Mouse (Mus musculus) kidney, adult 18-20 months (tissue): ENCODE results near the gene Aco2.

Experiments
- DNase-seq: peaks from one replicate; pipeline ENCODE4 v3.0.0; 2021

Aco2 gene

DNA sequence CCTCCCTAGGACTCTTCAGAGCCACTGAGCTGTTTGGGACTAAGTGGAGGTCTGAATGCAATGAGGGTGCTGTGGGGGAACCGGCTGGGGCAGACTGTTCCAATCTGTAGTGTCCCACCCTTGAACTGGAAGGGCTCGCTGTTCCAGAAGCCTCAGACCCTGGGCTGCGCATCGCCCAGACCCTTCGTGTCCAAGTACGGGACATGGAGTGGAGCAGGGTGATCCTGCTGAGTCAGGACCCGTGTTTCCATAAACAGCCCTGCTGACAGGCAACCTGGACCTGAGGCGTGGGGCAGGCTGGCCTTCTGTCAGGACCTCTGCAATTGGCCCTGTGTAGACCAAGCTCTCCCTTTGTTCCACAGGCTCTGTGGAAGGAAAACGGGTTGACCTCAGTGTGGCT, 25.4 kb upstream of the Aco2 start:
- no peak for DNase-seq

DNA sequence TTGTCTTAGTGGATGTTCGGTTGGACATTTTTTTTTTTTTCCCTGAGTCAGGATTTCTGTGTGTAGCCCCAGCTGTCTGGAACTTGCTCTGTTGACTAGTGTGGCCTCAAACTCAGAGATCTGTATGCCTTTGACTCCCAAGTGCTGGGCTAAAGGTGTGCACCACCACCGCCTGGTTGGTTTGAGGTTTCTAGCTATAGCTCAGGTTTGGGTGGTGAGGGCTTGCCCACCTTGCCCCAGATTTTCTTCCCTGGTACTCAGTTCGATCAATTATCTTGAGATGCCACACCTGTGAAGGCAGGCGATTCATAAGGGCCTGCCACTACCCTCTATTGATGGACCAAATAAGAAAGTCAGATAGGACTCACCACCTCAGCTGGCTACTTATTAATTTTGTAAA, 24.9 kb upstream of the Aco2 start:
- no peak for DNase-seq

DNA sequence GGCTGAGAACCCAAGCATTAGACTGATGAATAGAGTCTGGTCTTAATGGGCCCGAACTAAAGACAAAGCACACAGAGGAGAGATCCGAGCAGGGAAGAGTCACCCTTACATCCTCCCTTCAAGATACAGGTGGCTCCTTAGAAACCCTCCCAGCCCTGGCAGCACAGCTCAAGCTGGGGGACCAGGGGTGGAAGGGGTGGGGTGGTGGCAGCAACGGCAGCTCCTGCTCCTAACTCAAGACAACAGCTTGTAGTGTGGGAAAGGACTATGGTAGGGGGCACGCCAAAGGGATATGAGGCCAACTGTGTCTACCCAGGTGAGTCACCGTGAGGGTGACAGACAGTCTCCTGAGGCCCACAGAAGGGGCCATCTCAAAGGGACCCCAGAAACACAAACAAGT, 24.2 kb upstream of the Aco2 start:
- DNase-seq, result no peak

DNA sequence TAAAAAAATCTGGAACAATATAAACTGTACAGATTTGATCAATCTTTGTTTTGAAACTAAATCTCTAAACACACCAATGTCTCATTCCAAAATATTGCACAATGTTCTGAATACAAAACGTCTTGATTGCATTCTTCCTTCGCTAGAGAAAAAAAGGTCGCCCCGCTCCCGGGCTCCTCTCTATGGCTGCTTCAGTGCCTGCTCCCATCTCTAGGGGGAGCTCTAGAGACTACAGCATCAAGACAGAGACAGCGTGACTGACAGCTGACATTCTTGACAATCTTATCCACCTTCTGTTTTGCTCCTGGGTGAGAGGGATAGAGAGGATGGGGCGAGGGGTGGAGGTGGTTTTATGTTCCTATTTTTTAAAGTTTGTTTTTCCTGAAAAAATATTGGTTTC, 23.8 kb upstream of the Aco2 start:
- DNase-seq, result peak; percentile 69

DNA sequence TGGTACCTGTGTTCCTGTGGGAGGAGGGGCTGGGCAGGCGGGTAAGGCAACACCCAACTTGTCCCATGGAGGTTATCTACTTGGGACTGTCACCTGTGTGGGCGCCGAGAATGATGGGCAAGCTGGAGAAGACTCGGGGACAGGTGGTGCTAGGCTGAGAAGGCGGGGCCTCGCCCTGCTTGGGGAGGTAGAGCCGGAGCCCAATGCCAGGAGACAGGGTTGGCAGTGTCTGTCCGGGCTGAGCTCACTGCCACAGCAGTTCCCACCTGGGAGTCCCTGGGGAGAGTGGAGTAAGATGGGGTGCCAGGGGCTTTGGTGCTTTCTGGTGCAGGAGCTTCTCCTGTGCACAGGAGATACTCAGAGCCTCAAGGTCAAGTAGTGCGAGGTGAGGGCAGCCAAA, 23.0 kb upstream of the Aco2 start:
- DNase-seq, result no peak

DNA sequence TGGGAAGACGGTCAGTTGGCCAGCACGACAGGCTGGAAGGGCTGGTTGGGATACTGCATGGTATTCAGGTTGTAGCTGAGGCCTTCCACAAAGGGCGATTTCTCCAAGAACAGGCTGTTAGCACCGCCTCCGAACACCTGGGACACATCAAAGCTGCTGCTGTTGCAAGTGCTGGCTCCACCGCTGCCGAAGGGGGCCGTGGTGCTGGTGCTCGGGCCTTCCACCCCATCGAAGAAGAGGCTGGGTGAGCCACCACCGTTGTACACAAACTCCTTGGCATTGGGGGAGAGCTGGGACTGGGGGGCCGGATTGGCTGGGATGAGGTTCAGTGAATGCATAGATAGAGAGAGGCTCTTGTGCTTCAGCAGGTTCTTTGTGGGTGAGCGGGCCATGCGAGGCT, 21.4 kb upstream of the Aco2 start:
- DNase-seq, result no peak

DNA sequence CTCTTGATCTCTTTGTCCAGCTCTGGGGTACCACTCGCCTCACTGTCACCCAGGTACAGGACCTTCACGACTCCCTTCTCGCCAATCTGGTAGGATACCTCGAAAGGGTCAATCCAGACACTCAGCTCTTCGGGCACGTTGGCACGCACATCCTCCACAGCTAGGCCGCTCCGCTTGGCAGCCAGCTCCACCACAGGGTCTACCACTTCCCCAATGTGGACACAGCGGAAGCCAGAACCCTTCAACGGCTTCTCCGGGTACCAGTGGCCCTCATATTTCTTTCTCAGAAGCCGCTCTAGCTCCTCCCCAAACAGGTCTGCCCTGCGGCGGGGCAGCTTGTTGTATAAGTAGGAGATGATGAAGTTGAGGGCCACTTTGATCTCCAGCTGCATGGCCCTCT, 20.7 kb upstream of the Aco2 start:
- DNase-seq, result no peak

DNA sequence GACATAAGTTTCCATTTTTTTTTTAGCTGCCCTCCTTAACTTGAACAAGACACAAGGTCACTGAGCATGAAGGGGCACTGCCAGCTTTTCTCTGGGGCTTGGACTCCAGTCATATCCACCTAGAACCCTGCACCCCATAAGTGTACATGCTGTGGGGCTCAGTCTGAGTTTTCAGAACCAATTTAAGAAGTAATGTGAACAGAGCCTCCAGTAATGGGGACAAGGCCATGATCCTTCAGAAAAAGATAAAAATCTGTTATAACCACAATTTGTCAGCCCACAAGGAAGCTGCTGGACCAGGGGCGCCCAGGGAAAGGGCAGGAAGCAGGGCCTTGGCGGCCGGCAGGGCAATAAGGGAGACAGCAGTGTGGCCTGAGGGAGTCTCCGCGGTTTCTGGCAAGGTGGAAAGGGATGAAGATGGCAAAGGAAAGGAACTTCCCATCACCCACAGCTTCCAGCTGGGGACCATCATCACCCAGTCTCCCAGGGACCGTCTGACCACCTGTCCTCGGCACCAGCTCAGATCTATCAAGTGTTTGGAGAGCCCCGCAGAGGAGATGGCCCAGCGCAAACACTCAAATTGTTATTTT, 19.6 kb upstream of the Aco2 start:
- DNase-seq, result no peak

DNA sequence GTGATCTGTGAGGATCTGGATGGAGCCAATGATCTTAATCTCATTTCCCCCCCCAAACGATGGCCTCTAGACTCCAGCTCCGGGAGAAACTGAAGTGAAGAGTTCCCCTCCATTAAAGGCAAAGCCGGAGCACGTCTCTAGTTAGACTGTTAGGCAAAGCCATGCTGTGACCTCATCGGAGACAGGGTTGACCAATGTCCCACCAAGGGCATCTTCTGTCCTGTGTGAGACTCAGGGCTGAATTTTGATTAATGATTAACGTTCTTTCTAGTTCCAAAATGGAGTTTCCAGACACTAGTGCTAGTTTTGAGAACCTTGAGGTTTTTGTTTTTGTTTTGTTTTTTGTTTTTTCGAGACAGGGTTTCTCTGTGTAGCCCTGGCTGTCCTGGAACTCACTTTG, 19.0 kb upstream of the Aco2 start:
- DNase-seq, result no peak

DNA sequence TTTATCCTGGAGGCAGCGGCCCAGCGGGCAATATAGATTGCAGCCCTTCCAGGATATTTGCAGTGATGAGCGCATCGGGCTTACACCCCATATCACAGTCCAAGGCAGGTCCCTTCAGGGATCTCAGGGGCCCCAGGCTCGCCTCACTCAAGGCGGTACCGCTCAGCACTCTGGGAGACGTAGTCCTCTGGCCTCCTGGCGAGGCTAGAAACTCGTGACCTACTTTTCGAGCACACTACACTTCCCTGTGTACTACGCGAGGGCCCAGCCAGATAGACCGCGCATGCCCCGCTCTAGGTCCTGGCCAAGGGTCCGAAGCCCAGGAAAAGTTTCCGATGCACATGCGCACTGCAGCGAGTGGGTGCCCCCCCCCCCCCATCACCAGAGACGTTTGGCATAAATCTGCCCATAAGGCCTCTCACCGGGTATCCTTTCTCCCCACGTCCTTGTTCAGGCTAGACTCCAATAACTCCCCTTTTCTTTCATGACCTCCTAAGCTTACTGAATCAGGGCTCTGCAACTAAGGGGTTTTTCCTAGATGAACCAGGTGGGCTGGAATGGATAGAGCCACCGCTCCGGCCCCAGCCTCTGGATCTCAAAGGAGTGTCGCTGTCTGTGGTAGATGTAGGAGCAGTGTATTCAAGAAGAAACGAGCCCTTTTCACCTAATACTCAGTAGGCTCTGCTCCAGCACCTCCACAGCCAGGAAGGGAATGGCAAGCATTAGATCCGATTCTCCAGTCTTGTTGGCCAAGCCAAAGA, 15.9 kb upstream of the Aco2 start:
- peak; percentile 87 for DNase-seq

DNA sequence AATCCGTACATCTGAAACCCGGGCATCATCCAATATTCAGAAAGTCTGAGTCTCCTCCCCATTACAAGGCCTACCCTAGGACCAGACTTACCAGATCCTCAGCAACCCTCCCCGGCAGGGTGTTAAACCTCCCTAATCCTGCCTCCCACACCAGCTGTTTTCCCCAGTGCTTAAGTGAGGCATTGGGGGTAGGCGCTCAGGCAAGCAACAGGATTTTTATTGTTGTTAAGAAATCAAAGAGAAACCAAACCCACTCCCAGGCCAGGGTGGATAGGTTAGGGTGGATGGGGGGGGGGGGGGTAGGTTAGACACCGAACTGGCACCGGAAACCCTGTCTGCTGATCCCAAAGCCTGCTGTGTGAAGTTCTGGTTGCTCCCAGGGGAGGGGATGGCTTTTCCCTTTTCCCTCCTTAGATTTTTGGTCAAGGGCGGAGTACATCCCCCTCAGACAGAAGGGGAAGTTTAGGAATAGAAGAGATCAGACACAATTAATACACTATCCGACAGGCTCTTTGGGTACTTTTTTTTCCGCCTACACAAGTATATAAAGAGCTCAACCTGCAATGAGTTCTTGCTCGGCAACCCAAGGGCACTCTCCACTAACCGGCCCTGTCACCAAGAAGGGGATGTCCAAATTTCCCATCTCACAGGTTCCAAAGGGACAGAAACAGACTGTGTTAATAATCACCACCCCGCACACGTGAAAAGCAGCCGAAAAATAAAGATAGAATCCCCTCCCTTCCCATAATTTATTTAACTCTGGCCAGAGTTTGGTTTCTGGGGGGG, 15.0 kb upstream of the Aco2 start:
- DNase-seq, result no peak

DNA sequence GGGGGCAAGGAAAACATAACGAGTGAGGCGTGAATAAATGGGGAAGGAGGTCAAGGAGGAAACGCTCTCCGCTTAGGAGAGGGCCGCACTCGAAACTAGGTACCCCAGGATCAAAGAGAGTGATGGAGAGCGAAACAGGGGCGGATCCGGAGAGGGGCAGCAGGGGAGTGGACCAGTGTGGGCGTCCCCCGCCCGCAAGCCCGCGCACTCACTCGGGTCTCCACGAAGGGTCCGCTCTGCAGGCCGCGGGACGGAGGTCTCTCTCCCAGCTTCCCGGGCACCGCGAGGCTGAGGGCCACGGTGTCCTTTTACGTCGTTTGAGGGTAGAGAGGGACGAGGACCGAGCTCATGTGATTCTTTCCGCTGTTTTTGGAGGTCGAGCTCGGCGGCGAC, 14.4 kb upstream of the Aco2 start:
- DNase-seq, result no peak

DNA sequence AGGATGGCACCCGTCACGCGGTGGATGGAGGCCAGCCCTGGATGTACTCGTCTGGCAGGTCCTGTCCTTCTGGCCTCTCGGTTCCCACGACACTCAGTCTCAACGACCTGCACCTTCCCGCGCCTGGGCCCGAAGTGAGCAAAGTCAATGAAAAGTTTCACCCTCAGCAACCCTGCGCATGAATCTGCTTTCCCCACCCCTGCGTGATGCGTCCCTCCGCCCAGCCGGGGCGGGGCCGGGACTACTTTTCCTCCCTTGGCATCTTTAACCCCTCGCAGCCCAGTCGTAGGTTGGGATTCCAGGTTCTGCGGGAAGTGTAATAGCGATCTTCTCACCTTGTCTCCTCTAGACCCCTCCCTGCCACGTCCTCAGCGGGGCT, 14.0 kb upstream of the Aco2 start:
- DNase-seq, result peak; percentile 98

DNA sequence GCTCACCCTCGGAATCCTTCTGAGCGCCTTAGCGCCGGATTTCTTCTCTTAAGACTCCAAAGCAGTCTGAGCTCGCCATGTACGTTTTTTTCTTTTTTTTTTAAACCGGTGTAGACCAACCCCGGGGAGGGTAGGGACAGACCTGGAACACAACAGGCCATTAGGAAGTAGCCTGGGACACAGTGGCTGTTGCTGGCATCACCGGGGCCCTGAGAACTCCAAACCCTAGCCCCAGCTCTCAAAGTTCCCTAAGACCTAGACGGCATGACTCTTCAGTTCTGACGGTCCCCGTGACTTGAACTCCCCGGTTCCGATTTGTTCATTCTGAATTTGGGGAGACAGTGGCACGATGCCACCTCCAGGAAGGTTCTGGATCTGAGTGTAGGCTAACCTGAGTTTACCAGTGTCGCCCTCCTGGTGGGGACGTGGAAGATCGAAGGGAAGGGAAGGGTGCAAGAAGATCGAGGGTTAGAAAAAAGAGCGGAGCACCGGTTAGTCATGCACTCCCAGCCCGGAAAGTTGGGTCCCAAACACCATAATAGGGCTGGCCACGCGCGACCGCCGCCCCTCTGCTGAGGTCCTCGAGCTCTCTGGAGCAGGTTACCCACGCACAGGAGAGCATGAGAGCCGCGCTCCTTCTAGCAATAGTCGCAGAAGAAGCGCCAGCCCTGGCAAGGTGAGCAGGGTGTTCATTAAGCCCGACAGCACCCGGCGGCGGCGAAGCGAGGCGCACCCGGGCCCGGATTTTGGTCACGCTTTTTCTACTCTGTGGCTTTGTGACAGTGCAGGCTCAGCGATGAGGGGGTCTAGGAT, 13.4 kb upstream of the Aco2 start, which contains the start of gene Tob2:
Tob2 (minus strand) TSS at position 280 of the 813 bp plus-strand sequence.
- DNase-seq, result peak; percentile 78

DNA sequence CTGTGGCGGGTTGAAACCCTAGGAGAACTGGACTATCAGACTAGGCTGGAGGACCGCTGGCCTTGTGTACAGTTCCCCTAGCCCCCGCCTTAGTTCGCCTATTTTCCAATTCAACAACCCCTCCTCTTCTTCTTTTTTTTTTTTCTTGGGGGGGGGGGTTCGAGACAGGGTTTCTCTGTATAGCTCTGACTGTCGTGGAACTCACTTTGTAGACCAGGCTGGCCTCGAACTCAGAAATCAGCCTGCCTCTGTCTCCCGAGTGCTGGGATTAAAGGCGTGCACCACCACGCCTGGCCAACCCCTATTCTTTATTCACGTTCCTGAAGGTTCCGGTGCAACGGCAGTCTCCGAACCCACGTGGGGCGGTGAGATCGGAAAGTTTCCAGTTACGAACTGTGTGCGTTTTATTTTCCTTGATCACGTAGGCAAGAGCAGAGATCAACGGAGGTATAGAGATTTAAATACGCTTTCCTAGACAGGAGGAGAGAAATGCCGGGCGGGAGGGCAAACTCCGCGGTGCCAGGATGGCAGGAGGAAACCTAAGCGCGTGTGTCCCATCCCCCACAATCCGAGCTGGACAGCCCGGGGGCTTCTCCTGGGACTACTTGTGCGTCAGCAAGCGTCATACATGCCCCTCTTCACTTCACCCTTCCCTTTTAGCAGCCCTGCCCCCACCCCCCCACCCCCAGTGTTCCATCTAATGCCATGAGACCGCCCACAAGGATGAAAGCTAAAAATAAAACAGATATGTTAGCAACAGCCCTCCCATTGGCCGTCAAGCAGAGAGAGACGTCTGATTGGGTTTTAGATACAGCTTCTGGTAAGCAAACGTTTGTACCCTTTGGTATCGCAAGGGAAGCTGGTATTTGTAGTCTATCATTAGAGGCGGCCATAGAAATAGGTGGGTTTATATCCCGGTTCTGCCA, 12.5 kb upstream of the Aco2 start:
- DNase-seq, result peak; percentile 89

DNA sequence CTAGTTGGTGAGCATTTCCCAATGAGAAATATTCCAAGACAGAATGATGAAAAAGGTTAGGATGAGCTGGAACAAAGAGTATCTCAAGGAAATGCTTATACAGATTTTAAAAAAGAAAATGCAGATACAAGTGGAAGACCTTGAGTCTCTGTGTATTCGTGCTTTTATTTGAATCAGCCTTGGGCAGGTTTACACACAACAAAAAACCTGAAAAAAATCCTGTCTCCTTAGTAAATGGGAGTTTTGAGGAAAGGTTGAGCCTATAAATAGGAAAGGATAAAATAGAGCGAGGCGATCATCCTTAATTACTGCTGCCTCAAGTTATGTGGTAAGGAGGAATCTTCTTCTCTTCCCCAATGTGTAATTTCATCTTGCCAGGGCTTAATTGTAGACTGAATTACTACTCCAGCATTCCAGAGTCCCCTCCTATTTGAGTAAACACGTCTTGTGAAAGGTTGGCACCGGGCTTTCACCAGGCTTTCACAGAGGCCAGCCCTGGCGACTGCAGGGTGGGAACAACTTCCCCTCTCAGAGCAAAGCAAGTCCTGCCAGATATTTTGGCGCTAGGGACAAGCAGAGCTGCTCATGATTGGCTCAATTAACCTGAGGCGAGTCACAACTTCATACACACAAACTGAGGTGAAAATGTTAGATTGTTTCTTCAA, 11.5 kb upstream of the Aco2 start:
- no peak for DNase-seq

DNA sequence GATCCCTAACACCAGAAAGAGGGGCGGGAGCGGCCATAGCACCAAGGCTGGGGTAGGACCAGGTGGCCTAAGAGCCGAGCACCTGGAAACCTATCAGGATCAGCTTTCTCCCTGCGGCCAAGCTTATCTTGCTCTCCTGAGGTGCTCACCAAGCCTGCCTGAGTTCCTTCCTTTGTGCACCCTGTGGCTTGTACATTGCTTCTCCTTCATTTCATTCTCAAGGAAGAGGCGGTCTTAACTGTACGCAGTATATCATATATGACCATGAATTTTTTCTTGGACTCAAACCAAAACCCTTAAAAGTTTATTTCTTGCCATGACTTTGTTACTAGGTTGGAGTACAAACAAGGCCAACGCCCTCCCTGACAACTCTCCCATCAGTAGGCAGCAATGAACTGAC, 7.9 kb upstream of the Aco2 start:
- no peak for DNase-seq

DNA sequence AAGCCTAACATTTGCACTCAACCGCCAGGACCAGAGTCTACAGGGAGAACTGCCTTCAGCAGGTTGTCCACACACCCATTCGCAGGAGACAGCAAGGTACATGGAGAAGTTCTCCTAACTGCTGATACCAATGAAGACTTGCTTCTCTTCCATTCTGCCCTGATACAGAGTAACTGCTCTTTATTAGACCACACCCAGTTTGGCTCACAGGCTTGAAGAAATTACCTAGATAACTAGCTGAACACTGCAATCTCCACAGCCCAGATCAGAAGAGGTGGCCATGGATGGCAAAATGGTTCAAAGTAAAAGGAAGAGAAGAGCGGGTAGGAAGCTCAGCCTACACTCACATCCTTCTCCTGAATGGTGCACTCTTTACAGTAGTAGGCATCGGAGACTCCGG, 2.1 kb upstream of the Aco2 start:
- no peak for DNase-seq

DNA sequence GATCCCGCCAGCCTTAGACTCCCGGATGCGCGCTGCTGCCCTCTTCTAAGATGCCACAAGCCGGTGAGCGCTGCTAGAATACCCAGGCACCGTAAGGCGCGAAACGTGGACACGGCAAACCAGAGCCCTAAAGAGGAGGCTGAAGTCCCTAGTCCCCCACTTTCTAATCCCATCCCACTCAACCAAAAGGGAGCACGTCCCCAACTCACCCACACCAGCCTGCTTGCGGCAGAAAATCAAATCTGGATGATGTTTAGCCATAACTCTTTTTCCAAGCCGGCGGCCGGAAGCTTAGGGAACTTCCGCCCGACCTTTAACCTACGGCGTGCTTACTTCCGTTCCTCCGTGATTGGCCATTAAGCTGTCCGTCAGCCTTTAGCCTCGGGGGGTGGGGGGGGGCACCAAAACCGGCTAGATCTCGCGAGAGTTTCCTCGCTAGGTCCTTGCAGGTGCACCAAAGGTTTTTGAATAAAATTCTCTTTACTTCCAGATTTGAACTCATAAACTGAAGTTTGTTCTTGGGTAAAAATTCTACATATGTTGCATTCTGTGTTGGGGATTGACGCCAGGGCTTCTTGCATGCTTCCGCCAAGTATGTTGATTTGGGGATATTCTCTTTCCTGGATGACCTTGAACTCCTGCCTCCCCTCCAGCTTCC, 376 bp upstream of the Aco2 start, which contains the start of gene Phf5a:
Phf5a (minus strand) TSS at position 308 of the 658 bp plus-strand sequence.
- peak; percentile 90 for DNase-seq

DNA sequence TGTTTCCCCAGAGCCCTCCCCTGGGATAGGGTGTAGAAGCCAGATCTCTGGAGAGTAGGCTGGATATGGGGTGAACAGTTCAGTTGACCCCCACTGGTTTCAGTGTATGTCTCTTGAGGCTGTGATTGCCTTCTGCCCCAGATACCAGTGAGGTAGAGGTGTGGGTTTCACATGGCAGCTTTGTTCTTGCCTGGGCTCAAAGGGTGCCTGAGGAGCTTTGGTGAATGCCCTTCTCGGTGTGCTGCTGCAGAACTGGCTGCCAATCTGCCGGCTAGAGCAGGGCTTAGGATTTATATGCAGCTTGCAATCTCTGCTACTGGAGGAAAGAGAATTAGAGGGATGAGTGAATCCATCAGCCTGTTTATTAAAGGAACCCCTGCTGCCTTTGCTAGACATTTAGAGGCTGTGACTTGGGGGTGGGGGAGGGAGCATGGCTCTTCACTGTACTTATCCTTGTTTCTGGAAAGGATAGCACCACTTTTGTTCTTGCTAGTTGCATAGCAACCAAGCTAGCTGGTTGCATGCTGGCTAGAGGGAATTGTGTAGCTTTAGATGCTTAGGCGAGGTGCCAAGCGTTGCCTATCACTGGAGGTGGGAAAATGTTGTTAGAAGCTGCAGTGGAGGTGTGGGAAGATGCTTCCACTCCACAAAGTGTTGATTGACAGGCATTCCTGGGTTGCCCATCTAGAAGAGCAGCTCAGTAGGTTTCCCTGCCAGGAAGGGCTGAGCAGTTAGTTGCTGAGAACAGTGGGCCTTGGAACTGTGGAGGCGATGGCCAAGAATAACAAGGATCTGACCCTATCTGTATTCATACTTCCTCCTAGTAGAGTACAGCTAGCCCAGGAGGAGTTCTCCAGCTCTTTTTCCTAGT, 7.7 kb downstream of the Aco2 start:
- no peak for DNase-seq
